Mouse (Mus musculus) testis, adult 2 months (tissue): Measurements from ENCODE around the gene Faap20. TPM values are rescaled to one million over a fixed set of nuclear protein-coding genes. Genes with fewer than 3 reads are reported as not detected.

ENCODE experiments used
- H3K27ac ChIP-seq: fragments of 200-500 bp; 2 replicates; pipeline ENCODE4 v1.5.1; 2012; ENCODE audit warnings: low read depth, low read length; ENCODE audit not compliant: control insufficient read depth, insufficient read depth
- H3K27me3 ChIP-seq: fragments of 200-500 bp; 2 replicates; pipeline ENCODE4 v1.6.1; 2012; ENCODE audit warnings: mild to moderate bottlenecking, low read length, moderate library complexity; ENCODE audit not compliant: control insufficient read depth, insufficient read depth
- H3K36me3 ChIP-seq: fragments of 200-500 bp; 2 replicates; pipeline ENCODE4 v1.6.1; 2012; ENCODE audit warnings: mild to moderate bottlenecking, low read length; ENCODE audit not compliant: control insufficient read depth, insufficient read depth
- H3K4me1 ChIP-seq: fragments of 200-500 bp; 2 replicates; pipeline ENCODE4 v1.6.1; 2012; ENCODE audit warnings: low read length; ENCODE audit not compliant: control insufficient read depth, insufficient read depth
- H3K4me3 ChIP-seq: fragments of 200-500 bp; 2 replicates; pipeline ENCODE4 v1.5.1; 2012; ENCODE audit warnings: low read depth, mild to moderate bottlenecking, low read length, moderate library complexity, mixed read lengths; ENCODE audit not compliant: control insufficient read depth
- CTCF ChIP-seq: fragments of 200-500 bp; IDR thresholded peaks from 2 replicates; pipeline ENCODE4 v1.5.1; 2012; ENCODE audit warnings: low read depth, mild to moderate bottlenecking, inconsistent platforms, low read length, moderate library complexity; ENCODE audit not compliant: control insufficient read depth, insufficient read depth, insufficient replicate concordance
- POLR2A ChIP-seq: fragments of 200-500 bp; IDR thresholded peaks from 2 replicates; pipeline ENCODE4 v1.6.1; 2012; ENCODE audit warnings: low read depth, mild to moderate bottlenecking, inconsistent platforms, low read length, moderate library complexity; ENCODE audit not compliant: control insufficient read depth
- polyA plus RNA-seq: library from polyadenylated mRNA; depleted of rRNA; stranded (reverse); fragments of >200 nt; gene quantifications from 2 replicates; pipeline ENCODE4 v1.2.3, GENCODE M21; 2012

Faap20 gene
- polyA plus RNA-seq, 1 experiment, result 12.4 TPM

GRCm38 (mm10) chr4:155222552-155222840 lies 27.1 kb upstream of the Faap20 start, which contains the start of gene Ski:
TSS of gene Ski (minus strand) at chr4:155222592.
- H3K4me1 ChIP-seq, result peaks cover 24% of the 10 kb centered on the region
- peak within 1 kb of the TSS; percentile 75 for H3K4me3 ChIP-seq
- no peaks in the 10 kb centered on the region for H3K27me3 ChIP-seq
- peak within 1 kb of the TSS; percentile 78 for H3K27ac ChIP-seq
- TF ChIP-seq CTCF, result no peak
- TF ChIP-seq POLR2A, result no peak
- no peaks in the 10 kb centered on the region for H3K36me3 ChIP-seq

- H3K4me3 ChIP-seq, result peak overlapping the region; percentile 68
- TF ChIP-seq CTCF, result no peak
- 0 out of 2 replicates have a peak, but pooled peaks have one; percentile 28 for TF ChIP-seq POLR2A
- no peaks in the 10 kb centered on the region for H3K36me3 ChIP-seq
- H3K27ac ChIP-seq, result peak overlapping the region; percentile 78
- no peaks in the 10 kb centered on the region for H3K27me3 ChIP-seq
- peaks cover 21% of the 10 kb centered on the region for H3K4me1 ChIP-seq
Measured at GRCm38 (mm10) chr4:155222841-155223593, 26.6 kb upstream of the Faap20 start.

GRCm38 (mm10) chr4:155223594-155224528 lies 25.7 kb upstream of the Faap20 start:
- TF ChIP-seq POLR2A, result no peak
- no peak for TF ChIP-seq CTCF
- Histone ChIP-seq H3K27ac (peak overlapping the region; percentile 78), H3K36me3 (no peaks in the 10 kb centered on the region)

GRCm38 (mm10) chr4:155225918-155226317 lies 23.7 kb upstream of the Faap20 start:
- Histone ChIP-seq H3K4me3 (no peak overlapping the region), H3K27ac (no peak overlapping the region), H3K36me3 (no peaks in the 10 kb centered on the region), H3K27me3 (no peaks in the 10 kb centered on the region), H3K4me1 (peaks cover 16% of the 10 kb centered on the region)
- no peak for TF ChIP-seq CTCF
- no peak for TF ChIP-seq POLR2A

More at GRCm38 (mm10) chr4:155223594-155224528, 25.7 kb upstream of the Faap20 start:
- H3K27me3 ChIP-seq, result no peaks in the 10 kb centered on the region
- peak overlapping the region; percentile 68 for H3K4me3 ChIP-seq
- peaks cover 18% of the 10 kb centered on the region for H3K4me1 ChIP-seq

- Histone ChIP-seq H3K36me3 (no peaks in the 10 kb centered on the region), H3K27ac (no peak overlapping the region)
- TF ChIP-seq POLR2A (no peak), CTCF (no peak)
Measured at GRCm38 (mm10) chr4:155227986-155228385, 21.6 kb upstream of the Faap20 start.

GRCm38 (mm10) chr4:155228461-155228860 lies 21.1 kb upstream of the Faap20 start:
- peaks cover 3% of the 10 kb centered on the region for H3K4me1 ChIP-seq
- no peak overlapping the region for H3K27ac ChIP-seq
- H3K4me3 ChIP-seq, result no peak overlapping the region
- no peaks in the 10 kb centered on the region for H3K27me3 ChIP-seq
- TF ChIP-seq CTCF, result no peak
- H3K36me3 ChIP-seq, result no peaks in the 10 kb centered on the region

More at GRCm38 (mm10) chr4:155227986-155228385, 21.6 kb upstream of the Faap20 start:
- Histone ChIP-seq H3K4me3 (no peak overlapping the region), H3K27me3 (no peaks in the 10 kb centered on the region), H3K4me1 (peaks cover 6% of the 10 kb centered on the region)

- Histone ChIP-seq H3K27ac (peak overlapping the region; percentile 72), H3K27me3 (no peaks in the 10 kb centered on the region), H3K36me3 (no peaks in the 10 kb centered on the region), H3K4me1 (peaks cover 24% of the 10 kb centered on the region), H3K4me3 (no peak overlapping the region)
- TF ChIP-seq POLR2A, result no peak
Measured at GRCm38 (mm10) chr4:155233878-155234277, 15.7 kb upstream of the Faap20 start.
